Mouse (Mus musculus) heart, postnatal 0 days (tissue): Measurements from ENCODE around the gene Hip1r.

Source experiments
- CTCF ChIP-seq: IDR thresholded peaks from 2 replicates; pipeline ENCODE4 v1.5.1; 2016; ENCODE audit warnings: antibody characterized with exemption, control low read depth, low read depth
- EP300 ChIP-seq: IDR thresholded peaks from 2 replicates; pipeline ENCODE4 v1.6.1; 2016; ENCODE audit warnings: antibody characterized with exemption, low read depth

DNA sequence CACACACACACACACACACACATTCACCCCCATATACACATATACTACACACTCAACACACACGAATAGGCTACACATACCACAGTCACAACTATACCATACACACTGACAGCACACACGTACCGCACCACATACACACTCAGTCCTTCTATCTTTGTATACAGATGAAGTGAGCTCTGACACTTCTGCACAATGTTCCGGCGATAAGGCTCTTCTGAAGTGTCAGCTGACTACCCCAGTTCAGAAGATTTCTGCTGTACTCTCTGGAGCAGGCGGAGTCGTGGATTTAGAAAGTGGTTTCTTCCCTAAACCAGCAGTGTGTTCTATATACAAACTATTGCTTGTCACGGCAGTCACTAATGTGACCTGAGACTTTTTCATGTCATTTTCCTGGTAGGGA is 36.6 kb downstream of the Hip1r start:
- TF ChIP-seq CTCF (no peak), EP300 (no peak)
